Mouse (Mus musculus): ENCODE data around the gene Galr2.

DNA sequence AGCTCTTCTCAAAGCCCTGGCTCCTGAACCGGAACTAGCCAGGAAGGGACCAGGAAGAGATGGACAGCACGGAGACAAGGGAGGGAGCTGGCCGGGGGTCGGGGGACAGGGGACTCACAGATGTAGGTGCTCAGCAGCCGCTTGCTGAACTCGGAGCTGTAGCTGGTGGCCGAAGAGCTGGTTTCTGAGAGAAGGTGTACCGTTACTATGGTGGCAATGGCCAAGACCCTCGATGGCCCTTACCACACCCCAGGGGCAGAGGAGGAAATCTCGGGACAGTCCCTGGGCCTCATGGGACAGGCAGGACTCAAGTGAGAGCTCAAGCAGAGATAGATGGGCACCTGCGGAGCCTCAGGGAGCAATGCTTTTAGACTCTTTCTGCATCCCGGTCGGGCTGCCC, 11.7 kb downstream of the Galr2 start:
- TF ChIP-seq EP300 (IDR thresholded peaks at IDR 0.05) (no peak), CTCF (IDR thresholded peaks at IDR 0.05) (no peak)
